Mouse (Mus musculus): ENCODE measurements at regions not wholly inside any gene's neighbourhood (a gene's known extent, or its start where the extent isn't known, plus 50 kb on each side); places are given as distances from the start of the nearest gene placed in this dataset.

- Histone ChIP-seq H3K4me1 (ENCODE audit: control insufficient read depth, insufficient read depth, low read length) (no peaks in the 10 kb centered on the region), H3K4me2 (ENCODE audit: low read depth, low read length) (no peak overlapping the region), H3K4me3 (ENCODE audit: low read length) (no peak overlapping the region), H3K36me3 (ENCODE audit: control insufficient read depth, insufficient read depth) (no peaks in the 10 kb centered on the region), H3K9me3 (replicated peaks; ENCODE audit: control insufficient read depth, low read length) (no peaks in the 10 kb centered on the region), H3K27ac (ENCODE audit: low read length) (no peak overlapping the region), H3K9ac (ENCODE audit: low read length) (no peak overlapping the region), H3K27me3 (ENCODE audit: control insufficient read depth, insufficient read depth, low read length) (no peaks in the 10 kb centered on the region)
- ATAC-seq (replicated peaks; ENCODE audit: extremely low read depth, insufficient read depth, low FRiP score) = no peak
- WGBS = 82% methylated on average over 3 of the region's 3 CpGs
Measured at GRCm38 (mm10) chr15:13765411-13765810, 591.9 kb upstream of the Cdh6 start.

- H3K27me3 ChIP-seq (ENCODE audit: control insufficient read depth, insufficient read depth, low read length) = no peaks in the 10 kb centered on the region
- H3K4me1 ChIP-seq (ENCODE audit: control insufficient read depth, insufficient read depth, low read length) = no peaks in the 10 kb centered on the region
- no peaks in the 10 kb centered on the region for H3K9me3 ChIP-seq (replicated peaks; ENCODE audit: control insufficient read depth, low read length)
- H3K36me3 ChIP-seq (ENCODE audit: control insufficient read depth, insufficient read depth) = no peaks in the 10 kb centered on the region
- no peak overlapping the region for H3K4me3 ChIP-seq (ENCODE audit: low read length)
- no peak for ATAC-seq (replicated peaks; ENCODE audit: extremely low read depth, insufficient read depth, low FRiP score)
- no peak overlapping the region for H3K9ac ChIP-seq (ENCODE audit: low read length)
- 84% methylated on average over 1 of the region's 1 CpGs for WGBS
- H3K27ac ChIP-seq (ENCODE audit: low read length) = no peak overlapping the region
- H3K4me2 ChIP-seq (ENCODE audit: low read depth, low read length) = no peak overlapping the region
Measured at GRCm38 (mm10) chr15:13764587-13764986, 591.1 kb upstream of the Cdh6 start.

GRCm38 (mm10) chr15:13746559-13746958, 573.1 kb upstream of the Cdh6 start:
- WGBS = 43% methylated on average over 2 of the region's 2 CpGs
- no peaks in the 10 kb centered on the region for H3K4me1 ChIP-seq (ENCODE audit: control insufficient read depth, insufficient read depth, low read length)
- H3K27ac ChIP-seq (ENCODE audit: low read length) = no peak overlapping the region
- H3K9ac ChIP-seq (ENCODE audit: low read length) = no peak overlapping the region
- no peak for ATAC-seq (replicated peaks; ENCODE audit: extremely low read depth, insufficient read depth, low FRiP score)
- no peak overlapping the region for H3K4me2 ChIP-seq (ENCODE audit: low read depth, low read length)
- no peaks in the 10 kb centered on the region for H3K36me3 ChIP-seq (ENCODE audit: control insufficient read depth, insufficient read depth)
- no peaks in the 10 kb centered on the region for H3K9me3 ChIP-seq (replicated peaks; ENCODE audit: control insufficient read depth, low read length)
- no peaks in the 10 kb centered on the region for H3K27me3 ChIP-seq (ENCODE audit: control insufficient read depth, insufficient read depth, low read length)
- H3K4me3 ChIP-seq (ENCODE audit: low read length) = no peak overlapping the region

- Histone ChIP-seq H3K4me1 (ENCODE audit: control insufficient read depth, insufficient read depth, low read length) (no peaks in the 10 kb centered on the region), H3K4me3 (ENCODE audit: low read length) (no peak overlapping the region), H3K4me2 (ENCODE audit: low read depth, low read length) (no peak overlapping the region), H3K27me3 (ENCODE audit: control insufficient read depth, insufficient read depth, low read length) (no peaks in the 10 kb centered on the region), H3K27ac (ENCODE audit: low read length) (no peak overlapping the region), H3K36me3 (ENCODE audit: control insufficient read depth, insufficient read depth) (no peaks in the 10 kb centered on the region), H3K9ac (ENCODE audit: low read length) (no peak overlapping the region), H3K9me3 (replicated peaks; ENCODE audit: control insufficient read depth, low read length) (no peaks in the 10 kb centered on the region)
- ATAC-seq (replicated peaks; ENCODE audit: extremely low read depth, insufficient read depth, low FRiP score) = no peak
Measured at GRCm38 (mm10) chr15:13706276-13706675, 532.8 kb upstream of the Cdh6 start.

GRCm38 (mm10) chr15:13705187-13705586, 531.7 kb upstream of the Cdh6 start:
- ATAC-seq (replicated peaks; ENCODE audit: extremely low read depth, insufficient read depth, low FRiP score) = no peak
- Histone ChIP-seq H3K4me1 (ENCODE audit: control insufficient read depth, insufficient read depth, low read length) (no peaks in the 10 kb centered on the region), H3K36me3 (ENCODE audit: control insufficient read depth, insufficient read depth) (no peaks in the 10 kb centered on the region), H3K4me3 (ENCODE audit: low read length) (no peak overlapping the region), H3K27me3 (ENCODE audit: control insufficient read depth, insufficient read depth, low read length) (no peaks in the 10 kb centered on the region), H3K9me3 (replicated peaks; ENCODE audit: control insufficient read depth, low read length) (no peaks in the 10 kb centered on the region), H3K9ac (ENCODE audit: low read length) (no peak overlapping the region), H3K27ac (ENCODE audit: low read length) (no peak overlapping the region), H3K4me2 (ENCODE audit: low read depth, low read length) (no peak overlapping the region)
- WGBS = 85% methylated on average over 4 of the region's 4 CpGs

GRCm38 (mm10) chr15:13668193-13668592, 494.7 kb upstream of the Cdh6 start:
- Histone ChIP-seq H3K4me3 (ENCODE audit: low read length) (no peak overlapping the region), H3K4me2 (ENCODE audit: low read depth, low read length) (no peak overlapping the region), H3K9ac (ENCODE audit: low read length) (no peak overlapping the region), H3K4me1 (ENCODE audit: control insufficient read depth, insufficient read depth, low read length) (no peaks in the 10 kb centered on the region), H3K27ac (ENCODE audit: low read length) (no peak overlapping the region), H3K9me3 (replicated peaks; ENCODE audit: control insufficient read depth, low read length) (no peaks in the 10 kb centered on the region), H3K36me3 (ENCODE audit: control insufficient read depth, insufficient read depth) (no peaks in the 10 kb centered on the region), H3K27me3 (ENCODE audit: control insufficient read depth, insufficient read depth, low read length) (no peaks in the 10 kb centered on the region)
- no peak for ATAC-seq (replicated peaks; ENCODE audit: extremely low read depth, insufficient read depth, low FRiP score)
- 76% methylated on average over 3 of the region's 3 CpGs for WGBS

GRCm38 (mm10) chr15:13667278-13667677, 493.8 kb upstream of the Cdh6 start:
- Histone ChIP-seq H3K9ac (ENCODE audit: low read length) (no peak overlapping the region), H3K9me3 (replicated peaks; ENCODE audit: control insufficient read depth, low read length) (no peaks in the 10 kb centered on the region), H3K4me2 (ENCODE audit: low read depth, low read length) (no peak overlapping the region), H3K4me1 (ENCODE audit: control insufficient read depth, insufficient read depth, low read length) (no peaks in the 10 kb centered on the region), H3K36me3 (ENCODE audit: control insufficient read depth, insufficient read depth) (no peaks in the 10 kb centered on the region), H3K27me3 (ENCODE audit: control insufficient read depth, insufficient read depth, low read length) (no peaks in the 10 kb centered on the region), H3K4me3 (ENCODE audit: low read length) (no peak overlapping the region), H3K27ac (ENCODE audit: low read length) (no peak overlapping the region)
- WGBS = 88% methylated on average over 4 of the region's 4 CpGs
- no peak for ATAC-seq (replicated peaks; ENCODE audit: extremely low read depth, insufficient read depth, low FRiP score)

GRCm38 (mm10) chr15:13662275-13662674, 488.8 kb upstream of the Cdh6 start:
- Histone ChIP-seq H3K9ac (ENCODE audit: low read length) (no peak overlapping the region), H3K9me3 (replicated peaks; ENCODE audit: control insufficient read depth, low read length) (no peaks in the 10 kb centered on the region), H3K36me3 (ENCODE audit: control insufficient read depth, insufficient read depth) (no peaks in the 10 kb centered on the region), H3K4me2 (ENCODE audit: low read depth, low read length) (no peak overlapping the region), H3K4me1 (ENCODE audit: control insufficient read depth, insufficient read depth, low read length) (no peaks in the 10 kb centered on the region), H3K27ac (ENCODE audit: low read length) (no peak overlapping the region), H3K4me3 (ENCODE audit: low read length) (no peak overlapping the region), H3K27me3 (ENCODE audit: control insufficient read depth, insufficient read depth, low read length) (no peaks in the 10 kb centered on the region)
- 71% methylated on average over 1 of the region's 1 CpGs for WGBS
- ATAC-seq (replicated peaks; ENCODE audit: extremely low read depth, insufficient read depth, low FRiP score) = no peak

- no peaks in the 10 kb centered on the region for H3K9me3 ChIP-seq (replicated peaks; ENCODE audit: control insufficient read depth, low read length)
- H3K9ac ChIP-seq (ENCODE audit: low read length) = no peak overlapping the region
- H3K27ac ChIP-seq (ENCODE audit: low read length) = no peak overlapping the region
- no peaks in the 10 kb centered on the region for H3K36me3 ChIP-seq (ENCODE audit: control insufficient read depth, insufficient read depth)
- no peaks in the 10 kb centered on the region for H3K4me1 ChIP-seq (ENCODE audit: control insufficient read depth, insufficient read depth, low read length)
- H3K4me2 ChIP-seq (ENCODE audit: low read depth, low read length) = no peak overlapping the region
- H3K4me3 ChIP-seq (ENCODE audit: low read length) = no peak overlapping the region
- H3K27me3 ChIP-seq (ENCODE audit: control insufficient read depth, insufficient read depth, low read length) = no peaks in the 10 kb centered on the region
- ATAC-seq (replicated peaks; ENCODE audit: extremely low read depth, insufficient read depth, low FRiP score) = no peak
- WGBS = 72% methylated on average over 3 of the region's 3 CpGs
Measured at GRCm38 (mm10) chr15:13655038-13655437, 481.6 kb upstream of the Cdh6 start.

Measured in heart, embryonic 16.5 days (tissue).